ENCODE assay signal across 14 mouse cellular contexts in the genomic region with DNA sequence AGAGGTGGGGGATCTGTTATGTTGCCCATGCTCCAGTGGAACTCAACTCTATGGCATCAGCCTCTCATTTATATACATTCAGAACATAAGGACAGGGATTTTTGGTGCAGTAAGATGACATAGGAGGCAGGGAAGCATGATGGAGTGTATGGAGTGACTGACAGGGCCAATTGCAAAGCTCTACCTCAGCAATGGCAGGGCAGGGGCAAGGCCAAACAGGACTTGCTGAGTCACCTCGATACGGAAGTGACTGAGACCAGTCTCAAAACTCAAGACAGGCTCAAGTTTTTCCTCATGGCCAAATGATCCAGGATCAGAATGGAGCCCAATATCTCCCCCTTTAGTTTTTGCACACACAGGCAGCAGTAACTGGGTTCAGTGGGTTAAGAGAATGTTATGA. TPM values are rescaled to one million over a fixed set of nuclear protein-coding genes. Genes with fewer than 3 reads are reported as not detected.
"Had no signal": no experiment of that assay in that cellular context is flagged by ENCODE, and none has a peak within 500 bp of the region (broad histone marks: within the 10 kb centered on the region; RNA-seq: fewer than 3 reads in every experiment).

No protein-coding gene starts in this region.

- H3K4me1 ChIP-seq: limb, embryonic 13.5 days; midbrain, embryonic 10.5 days; neural tube, embryonic 15.5 days had no signal

- H3K27me3 ChIP-seq: limb, embryonic 13.5 days; liver, embryonic 15.5 days; neural tube, embryonic 15.5 days had no signal

- H3K4me3 ChIP-seq: limb, embryonic 13.5 days; liver, embryonic 15.5 days; midbrain, embryonic 10.5 days; myocyte; neural tube, embryonic 15.5 days had no signal

- ATAC-seq: lung, postnatal 0 days had no signal

- DNase-seq: kidney, adult 8-10 months; kidney, postnatal 36 days; layer of hippocampus, adult 9-11 months; lung, adult 2 months; lung, postnatal 36 days; midbrain, embryonic 14.5 days; thymus, postnatal 36 days had no signal

- H3K27ac ChIP-seq: limb, embryonic 13.5 days; liver, embryonic 15.5 days; midbrain, embryonic 10.5 days; neural tube, embryonic 15.5 days had no signal

RNA-seq across cellular contexts. Expression of a gene that starts 58.5 kb away (rescaled TPM):
- polyA plus RNA-seq: liver, embryonic 11.5 days; liver, embryonic 15.5 days had no signal
